ENCODE assay signal across 10 mouse cellular contexts in the genomic region with DNA sequence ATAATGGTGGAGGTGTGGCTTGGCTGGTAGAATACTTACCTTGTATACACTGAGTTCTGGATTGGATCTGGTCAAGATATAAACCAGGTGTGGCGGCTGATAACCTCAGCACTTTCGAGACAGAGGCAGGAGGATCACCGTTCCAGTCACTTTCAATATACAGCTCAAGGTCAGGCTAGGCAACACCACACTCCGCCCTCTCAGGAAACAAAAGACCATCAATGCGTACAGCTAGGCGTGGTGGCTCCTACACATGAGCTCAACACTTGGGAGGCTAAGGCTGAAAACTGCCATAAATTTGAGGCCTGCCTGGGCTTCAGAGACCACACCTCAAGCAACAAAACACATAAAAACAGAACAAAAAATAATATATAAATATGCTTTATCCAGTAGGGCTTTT.
"Had no signal": no experiment of that assay in that cellular context is flagged by ENCODE, and none has a peak within 500 bp of the region (broad histone marks: within the 10 kb centered on the region; RNA-seq: fewer than 3 reads in every experiment).

No protein-coding gene starts in this region.

- H3K4me3 ChIP-seq: kidney, embryonic 15.5 days; liver, embryonic 15.5 days; myocyte; neural tube, embryonic 15.5 days had no signal

- DNase-seq: kidney, postnatal 14 days; lung, adult 2 months; right cerebral cortex, adult 18-20 months; right cerebral cortex, postnatal 25 days; thymus, postnatal 4 days had no signal

- H3K27ac ChIP-seq: kidney, embryonic 15.5 days; liver, embryonic 15.5 days; neural tube, embryonic 15.5 days; stomach, postnatal 0 days had no signal
